Mouse (Mus musculus): ENCODE results near the gene Nfyc. TPM values are rescaled to one million over a fixed set of nuclear protein-coding genes. Genes with fewer than 3 reads are reported as not detected.

Gene Nfyc
- polyA plus RNA-seq, 1 experiment from 2014 or later, result 102 TPM

DNA sequence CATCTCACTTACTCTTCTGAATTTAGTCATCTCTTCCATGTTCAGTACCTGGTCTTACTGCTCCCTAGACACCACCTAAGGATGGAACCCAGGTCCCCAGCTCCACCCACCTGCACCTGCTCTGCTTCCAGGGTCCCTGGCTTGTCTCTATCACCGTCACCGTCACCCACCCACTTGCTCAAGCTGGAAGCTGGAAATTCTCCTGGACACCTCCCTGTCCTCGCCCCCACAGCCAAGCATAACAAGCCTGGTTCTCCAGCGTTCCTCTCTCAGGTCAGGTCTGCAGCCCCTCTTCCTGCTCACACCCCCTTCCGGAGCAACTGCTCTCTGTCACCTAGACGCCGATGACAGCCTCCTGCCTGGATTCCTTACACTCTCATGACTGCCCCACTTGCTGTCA lies 28.5 kb upstream of the Nfyc start:
- no peaks in the 10 kb centered on the region for H3K36me3 ChIP-seq (ENCODE audit: control insufficient read depth, insufficient read depth, low read length)
- no peak overlapping the region for H3K4me2 ChIP-seq (replicated peaks; ENCODE audit: low read depth, low read length)
- WGBS, result 55% methylated on average over 7 of the region's 7 CpGs
- H3K9ac ChIP-seq (replicated peaks; ENCODE audit: low read depth, low read length), result no peak overlapping the region
- no peaks in the 10 kb centered on the region for H3K9me3 ChIP-seq (ENCODE audit: control insufficient read depth, low read depth, low read length)
- no peak for ATAC-seq (ENCODE audit: insufficient number of reproducible peaks, insufficient read depth, low FRiP score, low read depth)
- no peak overlapping the region for H3K4me3 ChIP-seq (ENCODE audit: low read depth, low read length)
- H3K27me3 ChIP-seq (ENCODE audit: control insufficient read depth, insufficient read depth, low read length), result 0 out of 2 replicates have a peak, but pooled peaks cover 3% of the 10 kb centered on the region
- no peak overlapping the region for H3K27ac ChIP-seq (ENCODE audit: low read length)
- no peaks in the 10 kb centered on the region for H3K4me1 ChIP-seq (ENCODE audit: control insufficient read depth, insufficient read depth, low read length)

DNA sequence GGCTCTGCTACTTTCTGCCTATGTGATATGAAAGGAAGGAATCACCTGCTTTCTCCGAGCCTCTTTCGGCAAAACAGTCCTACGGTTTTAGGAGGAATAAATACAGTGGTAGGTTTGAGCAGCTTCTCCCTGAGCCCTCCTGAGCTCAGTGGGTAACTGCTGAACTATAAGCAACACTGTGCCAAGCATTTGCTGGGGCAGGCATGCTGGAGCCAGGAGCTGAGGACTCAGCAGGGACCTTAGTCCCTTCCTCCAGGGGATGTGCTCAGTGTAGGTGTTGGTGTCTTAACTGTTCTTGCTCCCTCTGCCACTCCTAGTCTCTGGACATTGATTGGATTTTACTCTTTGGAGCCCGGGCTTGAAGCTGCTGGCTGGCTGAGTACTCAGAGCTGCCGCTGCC lies 25.0 kb upstream of the Nfyc start:
- WGBS, result 37% methylated on average over 5 of the region's 5 CpGs
- H3K4me2 ChIP-seq (replicated peaks; ENCODE audit: low read depth, low read length), result no peak overlapping the region
- H3K9me3 ChIP-seq (ENCODE audit: control insufficient read depth, low read depth, low read length), result no peaks in the 10 kb centered on the region
- no peak overlapping the region for H3K9ac ChIP-seq (replicated peaks; ENCODE audit: low read depth, low read length)
- H3K27ac ChIP-seq (ENCODE audit: low read length), result no peak overlapping the region
- no peak for ATAC-seq (ENCODE audit: insufficient number of reproducible peaks, insufficient read depth, low FRiP score, low read depth)
- no peaks in the 10 kb centered on the region for H3K36me3 ChIP-seq (ENCODE audit: control insufficient read depth, insufficient read depth, low read length)
- no peaks in the 10 kb centered on the region for H3K4me1 ChIP-seq (ENCODE audit: control insufficient read depth, insufficient read depth, low read length)
- 0 out of 2 replicates have a peak, but pooled peaks cover 3% of the 10 kb centered on the region for H3K27me3 ChIP-seq (ENCODE audit: control insufficient read depth, insufficient read depth, low read length)
- no peak overlapping the region for H3K4me3 ChIP-seq (ENCODE audit: low read depth, low read length)

DNA sequence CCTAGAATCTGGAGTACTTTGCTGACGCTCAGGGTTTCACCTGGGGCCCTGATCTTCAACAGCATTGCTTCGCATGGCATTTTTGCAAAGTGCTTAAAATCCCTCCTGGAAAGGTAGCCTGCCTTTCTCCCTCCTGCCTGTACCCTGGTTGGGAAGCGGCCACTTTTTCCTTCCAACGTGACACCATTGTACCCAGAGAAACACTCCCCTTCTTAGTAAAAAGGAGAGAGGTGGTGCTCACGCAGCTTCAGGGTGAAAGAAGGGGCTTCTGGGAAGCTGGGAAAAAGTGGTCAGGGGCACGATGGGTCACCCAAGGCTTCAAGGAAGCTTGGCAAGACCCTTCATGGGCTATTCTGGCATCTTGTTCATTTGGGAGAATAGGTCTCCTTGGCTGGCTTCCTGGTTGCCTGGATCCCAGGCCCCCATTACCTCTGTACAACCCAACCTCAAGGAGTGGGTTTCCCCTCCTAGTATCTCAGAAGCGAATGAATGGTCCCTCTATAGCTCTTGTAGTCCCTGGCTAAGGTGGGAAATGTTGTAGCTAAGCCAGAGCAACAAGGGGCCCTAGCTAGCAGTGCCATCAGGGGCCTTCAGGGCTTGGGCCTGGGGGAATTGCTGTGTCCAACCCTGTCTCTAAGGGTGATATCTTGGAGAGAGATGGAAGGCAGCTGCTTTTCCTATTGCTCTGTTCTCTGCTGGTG lies 24.1 kb upstream of the Nfyc start:
- Histone ChIP-seq H3K9me3 (ENCODE audit: control insufficient read depth, low read depth, low read length) (no peaks in the 10 kb centered on the region), H3K27me3 (ENCODE audit: control insufficient read depth, insufficient read depth, low read length) (0 out of 2 replicates have a peak, but pooled peaks cover 3% of the 10 kb centered on the region), H3K36me3 (ENCODE audit: control insufficient read depth, insufficient read depth, low read length) (no peaks in the 10 kb centered on the region), H3K9ac (replicated peaks; ENCODE audit: low read depth, low read length) (no peak overlapping the region), H3K4me1 (ENCODE audit: control insufficient read depth, insufficient read depth, low read length) (no peaks in the 10 kb centered on the region), H3K27ac (ENCODE audit: low read length) (no peak overlapping the region), H3K4me3 (ENCODE audit: low read depth, low read length) (peak overlapping the region; percentile 56), H3K4me2 (replicated peaks; ENCODE audit: low read depth, low read length) (peak overlapping the region; percentile 93)
- no peak for ATAC-seq (ENCODE audit: insufficient number of reproducible peaks, insufficient read depth, low FRiP score, low read depth)
- WGBS, result 26% methylated on average over 7 of the region's 7 CpGs

DNA sequence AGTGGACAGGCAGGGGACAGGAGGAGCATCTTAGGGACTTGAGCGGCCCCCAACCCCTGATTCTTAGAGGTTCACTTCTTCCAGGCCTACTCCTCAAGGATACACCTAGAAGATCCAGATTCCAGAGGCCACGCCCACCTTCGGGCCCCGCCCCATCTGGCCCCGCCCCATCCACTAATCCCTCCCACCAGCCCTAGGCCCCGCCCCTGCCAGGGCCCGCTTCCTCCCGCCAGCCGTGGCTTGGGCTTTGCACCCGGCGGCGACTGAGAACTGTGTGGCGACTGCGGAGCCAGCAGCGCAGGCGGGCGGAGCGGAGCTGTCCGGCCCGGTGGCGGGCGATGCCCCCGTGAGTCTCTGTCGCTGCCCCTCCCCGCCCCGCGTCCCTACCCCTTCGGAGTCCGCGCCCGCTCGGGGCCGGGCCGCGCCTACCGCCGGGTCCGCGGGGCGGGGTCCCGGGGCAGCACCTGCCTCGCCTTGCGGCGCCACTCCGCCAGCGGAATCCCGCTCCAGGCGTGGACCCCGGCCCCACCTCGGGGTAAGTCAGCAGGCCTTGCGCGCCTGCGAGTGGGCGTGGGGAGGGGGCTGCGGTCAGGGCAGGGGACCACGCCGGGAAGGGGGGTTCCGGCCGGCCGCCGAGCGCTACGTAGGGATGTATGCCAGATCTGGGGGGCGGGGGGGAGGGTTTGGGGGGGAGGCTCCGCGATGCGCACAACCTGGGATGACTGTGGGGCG lies 23.4 kb upstream of the Nfyc start, which contains the start of gene Rims3:
Gene Rims3, plus strand, starts transcription at position 229 of the 732 bp plus-strand sequence.
- 0 out of 2 replicates have a peak within 1 kb of the TSS, but pooled peaks have one; percentile 34 for H3K9ac ChIP-seq (replicated peaks; ENCODE audit: low read depth, low read length)
- H3K9me3 ChIP-seq (ENCODE audit: control insufficient read depth, low read depth, low read length), result no peaks in the 10 kb centered on the region
- H3K4me2 ChIP-seq (replicated peaks; ENCODE audit: low read depth, low read length), result peak within 1 kb of the TSS; percentile 93
- 0 out of 2 replicates have a peak, but pooled peaks cover 3% of the 10 kb centered on the region for H3K27me3 ChIP-seq (ENCODE audit: control insufficient read depth, insufficient read depth, low read length)
- no peaks in the 10 kb centered on the region for H3K36me3 ChIP-seq (ENCODE audit: control insufficient read depth, insufficient read depth, low read length)
- peak; percentile 75 for ATAC-seq (ENCODE audit: insufficient number of reproducible peaks, insufficient read depth, low FRiP score, low read depth)
- no peak within 1 kb of the TSS for H3K27ac ChIP-seq (ENCODE audit: low read length)
- H3K4me3 ChIP-seq (ENCODE audit: low read depth, low read length), result peak within 1 kb of the TSS; percentile 56
- 3% methylated on average over 62 of the region's 68 CpGs for WGBS
- H3K4me1 ChIP-seq (ENCODE audit: control insufficient read depth, insufficient read depth, low read length), result no peaks in the 10 kb centered on the region

DNA sequence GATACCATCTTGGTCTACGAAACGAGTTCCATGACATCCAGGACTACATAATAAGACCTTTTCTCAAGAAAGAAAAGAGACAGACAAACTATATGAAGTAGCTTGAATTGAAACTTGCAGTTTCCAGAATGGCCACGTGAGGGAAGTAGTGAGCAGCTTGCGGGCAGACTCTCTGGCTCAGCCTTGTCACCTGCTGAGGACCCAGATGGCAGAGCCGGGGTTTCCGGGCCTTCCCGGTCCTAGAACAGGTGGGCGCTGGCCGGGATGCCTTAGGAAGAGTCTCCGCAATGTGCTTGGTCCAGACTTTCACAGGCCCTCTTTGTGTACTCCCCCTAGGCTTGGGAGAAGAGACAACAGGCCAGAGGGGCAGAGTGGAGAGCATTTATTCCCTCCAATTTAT lies 19.6 kb upstream of the Nfyc start:
- 4% methylated on average over 10 of the region's 10 CpGs for WGBS
- H3K36me3 ChIP-seq (ENCODE audit: control insufficient read depth, insufficient read depth, low read length), result no peaks in the 10 kb centered on the region
- ATAC-seq (ENCODE audit: insufficient number of reproducible peaks, insufficient read depth, low FRiP score, low read depth), result no peak

DNA sequence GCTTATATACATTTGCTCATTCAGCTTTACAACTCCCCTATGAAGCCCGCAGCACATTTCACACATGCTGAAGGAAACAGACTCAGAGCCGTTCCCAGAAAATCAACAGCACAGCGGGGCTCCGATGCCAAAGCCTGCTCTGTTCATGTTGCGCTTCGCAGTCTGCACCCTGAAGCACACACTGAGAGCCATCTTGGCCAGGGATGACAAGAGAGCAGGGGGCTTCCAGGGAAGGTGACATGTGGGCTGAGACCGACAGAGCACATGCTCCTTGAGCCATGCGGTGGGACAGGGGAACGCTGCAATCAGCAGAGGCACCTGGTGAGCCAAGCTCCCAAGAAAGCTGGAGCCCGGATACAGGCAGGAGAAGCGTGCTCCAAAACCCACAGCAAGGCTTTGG lies 18.1 kb upstream of the Nfyc start:
- Histone ChIP-seq H3K27ac (ENCODE audit: low read length) (no peak overlapping the region), H3K36me3 (ENCODE audit: control insufficient read depth, insufficient read depth, low read length) (no peaks in the 10 kb centered on the region), H3K4me1 (ENCODE audit: control insufficient read depth, insufficient read depth, low read length) (no peaks in the 10 kb centered on the region), H3K27me3 (ENCODE audit: control insufficient read depth, insufficient read depth, low read length) (no peaks in the 10 kb centered on the region), H3K9ac (replicated peaks; ENCODE audit: low read depth, low read length) (no peak overlapping the region), H3K9me3 (ENCODE audit: control insufficient read depth, low read depth, low read length) (no peaks in the 10 kb centered on the region), H3K4me2 (replicated peaks; ENCODE audit: low read depth, low read length) (no peak overlapping the region), H3K4me3 (ENCODE audit: low read depth, low read length) (no peak overlapping the region)
- WGBS, result 61% methylated on average over 11 of the region's 11 CpGs
- no peak for ATAC-seq (ENCODE audit: insufficient number of reproducible peaks, insufficient read depth, low FRiP score, low read depth)

More for the DNA sequence above, 19.6 kb upstream of the Nfyc start:
- H3K9me3 ChIP-seq (ENCODE audit: control insufficient read depth, low read depth, low read length), result no peaks in the 10 kb centered on the region
- H3K27ac ChIP-seq (ENCODE audit: low read length), result no peak overlapping the region
- H3K4me3 ChIP-seq (ENCODE audit: low read depth, low read length), result no peak overlapping the region
- no peak overlapping the region for H3K9ac ChIP-seq (replicated peaks; ENCODE audit: low read depth, low read length)
- no peak overlapping the region for H3K4me2 ChIP-seq (replicated peaks; ENCODE audit: low read depth, low read length)
- 0 out of 2 replicates have a peak, but pooled peaks cover 3% of the 10 kb centered on the region for H3K27me3 ChIP-seq (ENCODE audit: control insufficient read depth, insufficient read depth, low read length)
- H3K4me1 ChIP-seq (ENCODE audit: control insufficient read depth, insufficient read depth, low read length), result no peaks in the 10 kb centered on the region

DNA sequence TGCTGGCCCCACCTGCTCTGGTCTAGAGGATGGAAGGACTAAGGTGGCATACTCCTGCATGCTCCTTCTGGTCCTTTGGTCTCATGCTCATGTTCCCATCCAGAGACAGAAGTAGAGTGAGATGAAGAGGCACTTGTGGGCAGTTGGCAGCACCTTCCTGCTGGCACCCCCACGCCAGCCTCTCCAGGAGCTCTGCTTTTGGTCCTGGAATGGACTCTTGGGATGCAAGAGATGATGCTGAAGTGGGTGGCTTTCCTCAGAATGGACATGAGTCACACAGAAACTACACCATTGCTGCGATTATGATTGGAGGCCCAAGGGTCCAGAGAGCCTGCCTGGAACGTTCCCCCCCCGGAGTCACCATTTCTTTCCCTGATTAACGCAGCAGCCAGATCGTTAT lies 17.5 kb upstream of the Nfyc start:
- Histone ChIP-seq H3K27ac (ENCODE audit: low read length) (no peak overlapping the region), H3K36me3 (ENCODE audit: control insufficient read depth, insufficient read depth, low read length) (no peaks in the 10 kb centered on the region), H3K9ac (replicated peaks; ENCODE audit: low read depth, low read length) (no peak overlapping the region), H3K4me3 (ENCODE audit: low read depth, low read length) (no peak overlapping the region), H3K27me3 (ENCODE audit: control insufficient read depth, insufficient read depth, low read length) (no peaks in the 10 kb centered on the region), H3K4me2 (replicated peaks; ENCODE audit: low read depth, low read length) (no peak overlapping the region), H3K9me3 (ENCODE audit: control insufficient read depth, low read depth, low read length) (no peaks in the 10 kb centered on the region), H3K4me1 (ENCODE audit: control insufficient read depth, insufficient read depth, low read length) (no peaks in the 10 kb centered on the region)
- ATAC-seq (ENCODE audit: insufficient number of reproducible peaks, insufficient read depth, low FRiP score, low read depth), result no peak
- WGBS, result 74% methylated on average over 6 of the region's 6 CpGs

DNA sequence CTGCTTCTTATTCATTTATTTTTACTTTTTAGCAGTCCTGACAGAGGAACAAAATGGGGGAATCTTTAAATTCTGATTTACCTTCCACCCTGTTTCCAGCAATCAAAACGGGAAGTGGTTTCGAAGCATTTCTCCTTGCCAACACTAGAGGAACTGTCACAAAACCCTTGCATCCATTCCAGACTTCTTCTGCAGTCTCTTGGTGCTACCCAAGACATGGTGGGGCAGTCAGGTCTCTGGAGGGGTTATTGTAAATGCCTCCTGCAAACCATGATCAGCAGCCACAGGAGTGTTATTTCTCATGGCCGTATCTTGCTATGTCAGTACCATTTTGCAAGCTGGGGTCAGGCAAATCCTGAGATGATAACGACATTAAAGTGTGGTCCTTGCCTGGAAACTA lies 13.7 kb upstream of the Nfyc start:
- WGBS, result 59% methylated on average over 4 of the region's 4 CpGs
- ATAC-seq (ENCODE audit: insufficient number of reproducible peaks, insufficient read depth, low FRiP score, low read depth), result no peak

More for the DNA sequence above, 13.7 kb upstream of the Nfyc start:
- no peaks in the 10 kb centered on the region for H3K27me3 ChIP-seq (ENCODE audit: control insufficient read depth, insufficient read depth, low read length)
- H3K4me1 ChIP-seq (ENCODE audit: control insufficient read depth, insufficient read depth, low read length), result no peaks in the 10 kb centered on the region
- H3K9me3 ChIP-seq (ENCODE audit: control insufficient read depth, low read depth, low read length), result no peaks in the 10 kb centered on the region
- H3K4me3 ChIP-seq (ENCODE audit: low read depth, low read length), result no peak overlapping the region
- H3K4me2 ChIP-seq (replicated peaks; ENCODE audit: low read depth, low read length), result no peak overlapping the region
- no peak overlapping the region for H3K27ac ChIP-seq (ENCODE audit: low read length)
- H3K36me3 ChIP-seq (ENCODE audit: control insufficient read depth, insufficient read depth, low read length), result no peaks in the 10 kb centered on the region
- no peak overlapping the region for H3K9ac ChIP-seq (replicated peaks; ENCODE audit: low read depth, low read length)

Measured in stomach, embryonic 14.5 days (tissue).